Mouse (Mus musculus): ENCODE data around the gene Sh3d21. TPM values are rescaled to one million over a fixed set of nuclear protein-coding genes. Genes with fewer than 3 reads are reported as not detected.

Sh3d21 gene
- total RNA-seq, 2 experiments from 2014 or later, result 0.97 to 1.2 TPM

- peak overlapping the region; percentile 89 for H3K4me3 ChIP-seq
- intact Hi-C loops (cut with DNase I), result no loop called here
- no peak for DNase-seq
- H3K27ac ChIP-seq, result peak overlapping the region; percentile 92
- no peak for TF ChIP-seq CTCF (IDR thresholded peaks at IDR 0.05)
Observed at GRCm38 (mm10) chr4:126149798-126150197, 13.5 kb downstream of the Sh3d21 start.

- DNase-seq, result peak; percentile 49
- intact Hi-C loops (cut with DNase I), result no loop called here
- no peak for TF ChIP-seq CTCF (IDR thresholded peaks at IDR 0.05)
Observed at GRCm38 (mm10) chr4:126149041-126149676, 14.1 kb downstream of the Sh3d21 start.

GRCm38 (mm10) chr4:126148161-126148961 lies 14.9 kb downstream of the Sh3d21 start:
- peak; percentile 22; the same call in 1 of the 2 replicates for TF ChIP-seq CTCF (IDR thresholded peaks at IDR 0.05)
- intact Hi-C loops (cut with DNase I), result no loop called here
- DNase-seq, result peak; percentile 83
- H3K27ac ChIP-seq, result peak overlapping the region; percentile 92
- H3K4me3 ChIP-seq, result peak overlapping the region; percentile 89

More at GRCm38 (mm10) chr4:126149041-126149676, 14.1 kb downstream of the Sh3d21 start:
- H3K27ac ChIP-seq, result peak overlapping the region; percentile 92
- H3K4me3 ChIP-seq, result peak overlapping the region; percentile 89

GRCm38 (mm10) chr4:126147533-126148160 lies 15.6 kb downstream of the Sh3d21 start, which contains the start of gene Eva1b:
Gene Eva1b, plus strand, starts transcription at chr4:126147744.
- TF ChIP-seq CTCF (IDR thresholded peaks at IDR 0.05), result no peak
- DNase-seq, result peak; percentile 63
- peak within 1 kb of the TSS; percentile 89 for H3K4me3 ChIP-seq
- H3K27ac ChIP-seq, result peak within 1 kb of the TSS; percentile 92
- intact Hi-C loops (cut with DNase I), result no loop called here

GRCm38 (mm10) chr4:126146974-126147532 lies 16.2 kb downstream of the Sh3d21 start:
- Histone ChIP-seq H3K4me3 (no peak overlapping the region; the same call in 1 of the 2 replicates), H3K27ac (peak overlapping the region; percentile 92)
- intact Hi-C loops (cut with DNase I), result no loop called here
- TF ChIP-seq CTCF (IDR thresholded peaks at IDR 0.05), result no peak
- no peak for DNase-seq

GRCm38 (mm10) chr4:126145396-126145795 lies 17.9 kb downstream of the Sh3d21 start:
- no peak for DNase-seq
- TF ChIP-seq CTCF (IDR thresholded peaks at IDR 0.05), result no peak
- peak overlapping the region; percentile 24; the same call in 1 of the 2 replicates for H3K27ac ChIP-seq
- no peak overlapping the region for H3K4me3 ChIP-seq
- intact Hi-C loops (cut with DNase I), result no loop called here

GRCm38 (mm10) chr4:126141021-126141420 lies 22.3 kb downstream of the Sh3d21 start:
- intact Hi-C loops (cut with DNase I), result no loop called here
- TF ChIP-seq CTCF (IDR thresholded peaks at IDR 0.05), result no peak
- no peak for DNase-seq
- Histone ChIP-seq H3K4me3 (no peak overlapping the region), H3K27ac (peak overlapping the region; percentile 38)

- no peak for TF ChIP-seq CTCF (IDR thresholded peaks at IDR 0.05)
- DNase-seq, result no peak
- intact Hi-C loops (cut with DNase I), result no loop called here
- no peak overlapping the region for H3K4me3 ChIP-seq
- H3K27ac ChIP-seq, result no peak overlapping the region
Observed at GRCm38 (mm10) chr4:126137773-126138172, 25.5 kb downstream of the Sh3d21 start.

- intact Hi-C loops (cut with DNase I), result no loop called here
- no peak for TF ChIP-seq CTCF (IDR thresholded peaks at IDR 0.05)
- Histone ChIP-seq H3K4me3 (no peak overlapping the region), H3K27ac (no peak overlapping the region)
- DNase-seq, result no peak
Observed at GRCm38 (mm10) chr4:126134639-126135038, 28.7 kb downstream of the Sh3d21 start.

GRCm38 (mm10) chr4:126134236-126134635 lies 29.1 kb downstream of the Sh3d21 start:
- intact Hi-C loops (cut with DNase I), result no loop called here
- H3K4me3 ChIP-seq, result no peak overlapping the region
- 0 out of 2 replicates have a peak overlapping the region, but pooled peaks have one; percentile 8 for H3K27ac ChIP-seq
- TF ChIP-seq CTCF (IDR thresholded peaks at IDR 0.05), result no peak
- no peak for DNase-seq

- no peak overlapping the region for H3K4me3 ChIP-seq
- intact Hi-C loops (cut with DNase I), result no loop called here
- TF ChIP-seq CTCF (IDR thresholded peaks at IDR 0.05), result no peak
- peak overlapping the region; percentile 81 for H3K27ac ChIP-seq
- DNase-seq, result no peak
Observed at GRCm38 (mm10) chr4:126132636-126133264, 30.5 kb downstream of the Sh3d21 start.

Measured in gastrocnemius, adult 2 months (tissue).